Mouse (Mus musculus) cerebellum, adult 9-11 months (tissue): ENCODE measurements around the gene Gm3002.
"Not testable (repeated sequence)": the region's sequence is repeated elsewhere in the genome, so short reads cannot be mapped to it uniquely, and the experiment has no call there.

ENCODE experiments used
- DNase-seq: peaks from one replicate; pipeline ENCODE4 v3.0.0; 2022

Gm3002 gene

GRCm38 (mm10) chr14:3809774-3810173 is at the start of gene Gm3002:
Gene Gm3002 (plus strand): TSS chr14:3810074.
- DNase-seq = not testable (repeated sequence)

- DNase-seq = not testable (repeated sequence)
Observed at GRCm38 (mm10) chr14:3845945-3846344, 36.1 kb downstream of the Gm3002 start, which contains the start of gene Gm3033. Gene Gm3033 (plus strand): TSS chr14:3846245.

- not testable (repeated sequence) for DNase-seq
Observed at GRCm38 (mm10) chr14:3883872-3884271, 74.0 kb downstream of the Gm3002 start, which contains the start of gene Gm2916. Gene Gm2916 (plus strand): TSS chr14:3884172.

- not testable (repeated sequence) for DNase-seq
Observed at GRCm38 (mm10) chr14:3931456-3931855, 121.6 kb downstream of the Gm3002 start, which contains the start of gene Gm3029. Gene Gm3029 (plus strand): TSS chr14:3931756.

GRCm38 (mm10) chr14:3963247-3963646 is 153.4 kb downstream of the Gm3002 start, which contains the start of gene Gm3095:
Gene Gm3095 (plus strand): TSS chr14:3963547.
- not testable (repeated sequence) for DNase-seq

- not testable (repeated sequence) for DNase-seq
Observed at GRCm38 (mm10) chr14:3998094-3998493, 188.2 kb downstream of the Gm3002 start, which contains the start of gene Gm3099. Gene Gm3099 (plus strand): TSS chr14:3998394.
